Mouse (Mus musculus) liver, embryonic 13.5 days (tissue): ENCODE data around the gene Ankrd35. TPM values are rescaled to one million over a fixed set of nuclear protein-coding genes. Genes with fewer than 3 reads are reported as not detected.
"Not testable (repeated sequence)": the region's sequence is repeated elsewhere in the genome, so short reads cannot be mapped to it uniquely, and the experiment has no call there.

Source experiments
- ATAC-seq: fragments of 200-750 bp; cut with Nextera tagmentation; 2 replicates; pipeline ENCODE4 v1.8.0; 2017; ENCODE audit warnings: low read depth, mild to moderate bottlenecking, moderate number of reproducible peaks, moderate library complexity
- DNase-seq: peaks from one replicate; pipeline ENCODE4 v3.0.0; 2022
- H3K27ac ChIP-seq: fragments of 300-500 bp; sonication (generic); 2 replicates; pipeline ENCODE4 v1.5.1; 2015; ENCODE audit warnings: moderate library complexity, mild to moderate bottlenecking, inconsistent platforms
- H3K27me3 ChIP-seq: fragments of 300-500 bp; sonication (generic); 2 replicates; pipeline ENCODE4 v1.6.1; 2015; ENCODE audit warnings: mild to moderate bottlenecking, inconsistent platforms
- H3K36me3 ChIP-seq: fragments of 300-500 bp; sonication (generic); 2 replicates; pipeline ENCODE4 v1.6.1; 2015; ENCODE audit warnings: mild to moderate bottlenecking, inconsistent platforms
- H3K4me1 ChIP-seq: fragments of 300-500 bp; sonication (generic); replicated peaks from 2 replicates; pipeline ENCODE4 v1.6.1; 2015; ENCODE audit warnings: inconsistent platforms
- H3K4me2 ChIP-seq: fragments of 300-500 bp; sonication (generic); 2 replicates; pipeline ENCODE4 v1.6.1; 2015; ENCODE audit warnings: inconsistent platforms, mild to moderate bottlenecking, moderate library complexity
- H3K4me3 ChIP-seq: fragments of 300-500 bp; sonication (generic); replicated peaks from 2 replicates; pipeline ENCODE4 v1.5.1; 2015; ENCODE audit warnings: mild to moderate bottlenecking, inconsistent platforms
- H3K9ac ChIP-seq: fragments of 300-500 bp; sonication (generic); 2 replicates; pipeline ENCODE4 v1.6.1; 2015; ENCODE audit warnings: mild to moderate bottlenecking, inconsistent platforms
- H3K9me3 ChIP-seq: fragments of 300-500 bp; sonication (generic); replicated peaks from 2 replicates; pipeline ENCODE4 v1.6.1; 2016; ENCODE audit warnings: inconsistent platforms
- WGBS: fragments of 180-500 bp; shearing (Covaris S2); methylation state at CpG from one replicate; pipeline ENCODE4 v1.1.7; 2015; ENCODE audit not compliant: insufficient replicate concordance; 5-methylcytosine and 5-hydroxymethylcytosine counted together
- polyA plus RNA-seq: library from polyadenylated mRNA; unstranded; fragments of >200 nt; fragmentation: Nextera tagmentation; extraction: Ambion mirVana; gene quantifications from 2 replicates; pipeline ENCODE4 v1.2.1, GENCODE M21; 2015

The Ankrd35 gene
- polyA plus RNA-seq, 1 experiment from 2014 or later: 0.38 TPM

- no peak overlapping the region for H3K27ac ChIP-seq
- H3K27me3 ChIP-seq: no peaks in the 10 kb centered on the region
- H3K36me3 ChIP-seq: no peaks in the 10 kb centered on the region
- DNase-seq (no peak), ATAC-seq (no peak)
- no peak overlapping the region for H3K9ac ChIP-seq
- H3K4me1 ChIP-seq: peaks cover 48% of the 10 kb centered on the region
- no peak overlapping the region for H3K4me2 ChIP-seq
- H3K9me3 ChIP-seq: no peaks in the 10 kb centered on the region
- 92% methylated on average over 1 of the region's 1 CpGs for WGBS
- H3K4me3 ChIP-seq: no peak overlapping the region
These were observed 64.1 kb downstream of the Ankrd35 start for GRCm38 (mm10) chr3:96733984-96734383.

- Histone ChIP-seq H3K36me3 (no peaks in the 10 kb centered on the region), H3K9me3 (no peaks in the 10 kb centered on the region), H3K27ac (no peak overlapping the region), H3K4me2 (no peak overlapping the region), H3K4me3 (no peak overlapping the region), H3K9ac (no peak overlapping the region), H3K4me1 (peaks cover 40% of the 10 kb centered on the region), H3K27me3 (no peaks in the 10 kb centered on the region)
- DNase-seq (no peak), ATAC-seq (no peak)
- 68% methylated on average over 2 of the region's 2 CpGs for whole genome bisulfite sequencing
These were observed 65.3 kb downstream of the Ankrd35 start for GRCm38 (mm10) chr3:96735200-96735599.

DNA sequence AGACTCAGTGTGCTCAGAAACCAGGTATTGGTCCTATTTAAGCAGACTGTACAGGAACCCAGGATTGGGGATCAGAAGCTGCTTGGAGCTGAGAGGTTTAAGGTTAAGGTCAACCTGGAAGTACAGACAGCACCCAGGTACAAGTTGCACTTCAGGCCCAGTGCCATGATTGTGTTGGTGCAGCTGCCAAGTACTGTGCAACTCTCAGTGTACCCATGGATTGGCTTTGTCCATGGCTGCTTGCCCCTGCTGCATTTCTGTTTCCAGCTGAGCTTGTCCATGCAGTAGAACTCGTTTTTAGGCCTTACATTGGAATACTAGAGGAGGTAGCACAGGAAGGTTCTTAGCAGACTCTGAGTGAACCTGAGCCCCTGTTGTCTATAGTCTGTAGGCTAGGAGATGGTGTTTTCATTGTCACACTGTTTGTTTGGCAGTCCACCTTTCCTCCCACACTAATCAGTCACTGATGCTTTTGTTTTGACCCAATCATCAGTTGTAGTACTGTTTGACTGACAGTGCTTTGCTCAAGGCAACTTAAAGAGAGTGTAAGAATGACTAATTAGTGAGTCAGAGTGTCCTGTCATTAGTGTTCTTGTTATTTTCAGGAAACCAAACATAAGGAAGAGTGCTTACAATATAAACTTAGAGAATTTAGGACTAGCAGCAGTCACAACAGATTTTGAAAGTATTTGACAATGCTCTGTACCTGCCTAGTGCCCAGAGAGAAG is 67.2 kb downstream of the Ankrd35 start:
- no peak overlapping the region for H3K4me3 ChIP-seq
- H3K36me3 ChIP-seq: no peaks in the 10 kb centered on the region
- WGBS: 32% methylated on average over 1 of the region's 1 CpGs
- ATAC-seq (no peak), DNase-seq (no peak)
- no peak overlapping the region for H3K9ac ChIP-seq
- no peaks in the 10 kb centered on the region for H3K27me3 ChIP-seq
- H3K4me1 ChIP-seq: peaks cover 27% of the 10 kb centered on the region
- no peak overlapping the region for H3K27ac ChIP-seq
- H3K4me2 ChIP-seq: no peak overlapping the region
- H3K9me3 ChIP-seq: no peaks in the 10 kb centered on the region

DNA sequence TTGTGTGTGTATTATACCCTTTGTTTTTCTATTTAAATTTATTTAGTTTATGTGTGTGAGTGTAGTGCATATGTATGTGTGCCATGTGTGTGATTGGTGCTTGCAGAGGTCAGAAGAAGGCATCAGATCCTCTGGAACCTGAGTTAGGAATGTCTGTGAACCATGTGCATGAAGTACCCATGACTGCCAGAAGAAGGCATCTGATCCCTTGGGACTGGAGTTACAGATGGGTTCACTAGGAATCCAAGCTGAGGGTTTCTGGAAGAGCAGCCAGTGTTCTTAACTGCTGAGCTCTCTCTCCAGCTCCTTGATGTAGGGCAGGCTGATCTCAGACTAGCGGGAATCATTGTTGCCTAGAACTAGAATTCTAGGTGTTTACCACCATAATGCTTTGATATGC is 68.1 kb downstream of the Ankrd35 start:
- no peak for DNase-seq

DNA sequence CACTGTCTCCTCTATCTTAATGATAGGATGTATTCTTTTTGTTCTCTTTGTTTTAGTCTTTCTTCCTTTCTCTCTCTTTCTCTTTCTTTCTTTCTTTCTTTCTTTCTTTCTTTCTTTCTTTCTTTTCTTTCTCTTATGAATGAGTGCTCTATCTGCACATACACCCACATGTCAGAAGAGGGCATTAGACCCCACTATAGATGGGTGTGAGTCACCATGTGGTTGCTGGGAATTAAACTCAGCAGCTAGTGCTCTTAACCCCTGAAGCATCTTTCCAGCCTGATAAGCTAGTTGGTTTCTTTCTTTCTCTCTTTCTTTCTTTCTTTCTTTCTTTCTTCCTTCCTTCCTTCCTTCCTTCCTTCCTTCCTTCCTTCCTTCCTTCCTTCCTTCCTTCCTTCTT is 70.3 kb downstream of the Ankrd35 start:
- H3K27me3 ChIP-seq, H3K9ac ChIP-seq, ATAC-seq, H3K36me3 ChIP-seq, H3K4me3 ChIP-seq, DNase-seq, H3K4me2 ChIP-seq, H3K9me3 ChIP-seq, H3K27ac ChIP-seq: not testable (repeated sequence)
- peaks cover 17% of the 10 kb centered on the region for H3K4me1 ChIP-seq

More for the DNA sequence above, 68.1 kb downstream of the Ankrd35 start:
- WGBS: 79% methylated on average over 1 of the region's 1 CpGs
- Histone ChIP-seq H3K9me3 (no peaks in the 10 kb centered on the region), H3K4me2 (no peak overlapping the region), H3K27me3 (no peaks in the 10 kb centered on the region), H3K4me1 (peaks cover 27% of the 10 kb centered on the region), H3K27ac (no peak overlapping the region), H3K36me3 (no peaks in the 10 kb centered on the region), H3K9ac (no peak overlapping the region), H3K4me3 (no peak overlapping the region)
- no peak for ATAC-seq

Other genes starting within 250 kb of the Ankrd35 start
- not detected in 2 replicates for gene BC107364, start 217.8 kb upstream of the Ankrd35 start, polyA plus RNA-seq
- 1.3 and 1.7 TPM in 2 replicates for gene Hfe2, start 145.0 kb upstream of the Ankrd35 start, polyA plus RNA-seq
- 29.7 and 29.9 TPM in 2 replicates for gene Txnip, start 112.2 kb upstream of the Ankrd35 start, polyA plus RNA-seq
- gene Gm16253, start 93.1 kb upstream of the Ankrd35 start, polyA plus RNA-seq: 0.29 TPM in 1 of 2 replicates, not detected in the other
- 13.0 and 13.5 TPM in 2 replicates for gene Polr3gl, start 76.0 kb upstream of the Ankrd35 start, polyA plus RNA-seq
- 0.12 and 0.14 TPM in 2 replicates for gene Ankrd34a, start 73.5 kb upstream of the Ankrd35 start, polyA plus RNA-seq
- gene Lix1l, start 69.0 kb upstream of the Ankrd35 start, polyA plus RNA-seq: 0.73 and 0.87 TPM in 2 replicates
- 78.8 and 87.7 TPM in 2 replicates for gene Rbm8a, start 40.2 kb upstream of the Ankrd35 start, polyA plus RNA-seq
- gene Pex11b, start 34.8 kb upstream of the Ankrd35 start, polyA plus RNA-seq: 19.8 and 22.2 TPM in 2 replicates
- 0.02 TPM in 1 of 2 replicates, not detected in the other for gene Gm42957, start 34.7 kb upstream of the Ankrd35 start, polyA plus RNA-seq
- 0.13 and 0.24 TPM in 2 replicates for gene Itga10, start 24.5 kb upstream of the Ankrd35 start, polyA plus RNA-seq
- gene Pias3, start 26.3 kb downstream of the Ankrd35 start, polyA plus RNA-seq: 6.1 and 8.5 TPM in 2 replicates
- gene Nudt17, start 38.4 kb downstream of the Ankrd35 start, polyA plus RNA-seq: 0.94 and 1.0 TPM in 2 replicates
- 25.5 and 27.6 TPM in 2 replicates for gene Polr3c, start 57.5 kb downstream of the Ankrd35 start, polyA plus RNA-seq
- gene Rnf115, start 57.5 kb downstream of the Ankrd35 start, polyA plus RNA-seq: 29.7 and 36.5 TPM in 2 replicates
- gene Pdzk1, start 159.2 kb downstream of the Ankrd35 start, polyA plus RNA-seq: 8.2 and 9.4 TPM in 2 replicates
- gene Cd160, start 159.2 kb downstream of the Ankrd35 start, polyA plus RNA-seq: 0.14 and 0.16 TPM in 2 replicates
- 2.4 and 2.5 TPM in 2 replicates for gene Gja5, start 234.6 kb downstream of the Ankrd35 start, polyA plus RNA-seq
- 31.0 and 31.7 TPM in 2 replicates for gene Gpr89, start 235.2 kb downstream of the Ankrd35 start, polyA plus RNA-seq